Mouse (Mus musculus): Measurements from ENCODE around the gene Elovl6. TPM values are rescaled to one million over a fixed set of nuclear protein-coding genes. Genes with fewer than 3 reads are reported as not detected.
A peak's percentile ranks its signal among the peaks of the same experiment; 100 is the strongest.

Gene Elovl6
- polyA plus RNA-seq, 1 experiment from 2014 or later: 4.1 TPM

DNA sequence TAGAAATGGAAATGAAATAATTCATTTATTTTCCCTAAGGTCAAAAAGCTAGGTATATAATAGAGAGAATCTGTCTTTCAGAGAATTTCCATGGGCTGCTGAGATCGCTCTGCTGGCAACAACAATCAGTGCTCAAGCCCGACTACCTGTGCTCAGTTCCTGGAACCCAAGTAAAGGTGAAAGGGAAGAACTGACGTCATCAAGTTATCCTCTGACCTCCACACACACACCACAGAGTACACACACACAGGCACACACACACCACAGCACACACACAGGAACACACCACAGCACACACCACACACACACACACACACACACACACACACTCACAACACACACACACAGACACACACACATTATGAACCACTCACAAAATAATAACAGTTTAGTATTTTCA lies 5.1 kb upstream of the Elovl6 start:
- Histone ChIP-seq H3K9ac (replicated peaks; ENCODE audit: low read depth) (no peak overlapping the region), H3K4me3 (ENCODE audit: low read depth, low read length) (no peak overlapping the region), H3K27me3 (replicated peaks; ENCODE audit: insufficient read depth, low read length) (no peaks in the 10 kb centered on the region), H3K4me1 (ENCODE audit: insufficient read depth, low read depth, low read length) (peaks cover 4% of the 10 kb centered on the region; the same call in 1 of the 2 replicates), H3K4me2 (replicated peaks; ENCODE audit: low read depth, low read length) (no peak overlapping the region), H3K9me3 (ENCODE audit: low read length) (no peaks in the 10 kb centered on the region), H3K36me3 (ENCODE audit: insufficient read depth, low read length) (no peaks in the 10 kb centered on the region), H3K27ac (ENCODE audit: low read length) (no peak overlapping the region)
- DNase-seq (ENCODE audit: low spot score) (no peak), ATAC-seq (no peak)
- WGBS: 76% methylated on average over 3 of the region's 3 CpGs
- TF ChIP-seq EP300 (IDR thresholded peaks at IDR 0.05) (no peak), CTCF (IDR thresholded peaks at IDR 0.05) (no peak)

- 78% methylated on average over 3 of the region's 3 CpGs for WGBS
- H3K27me3 ChIP-seq (replicated peaks; ENCODE audit: insufficient read depth, low read length): no peaks in the 10 kb centered on the region
- no peaks in the 10 kb centered on the region for H3K36me3 ChIP-seq (ENCODE audit: insufficient read depth, low read length)
- no peak overlapping the region for H3K4me2 ChIP-seq (replicated peaks; ENCODE audit: low read depth, low read length)
- peaks cover 5% of the 10 kb centered on the region; the same call in 1 of the 2 replicates for H3K4me1 ChIP-seq (ENCODE audit: insufficient read depth, low read depth, low read length)
- no peak overlapping the region for H3K4me3 ChIP-seq (ENCODE audit: low read depth, low read length)
- H3K27ac ChIP-seq (ENCODE audit: low read length): no peak overlapping the region
- TF ChIP-seq CTCF (IDR thresholded peaks at IDR 0.05): no peak; the same call in 1 of the 2 replicates
- no peak for TF ChIP-seq EP300 (IDR thresholded peaks at IDR 0.05)
- ATAC-seq (no peak), DNase-seq (ENCODE audit: low spot score) (no peak)
- no peak overlapping the region for H3K9ac ChIP-seq (replicated peaks; ENCODE audit: low read depth)
- no peaks in the 10 kb centered on the region for H3K9me3 ChIP-seq (ENCODE audit: low read length)
Measured at GRCm38 (mm10) chr3:129529311-129529710, 2.8 kb upstream of the Elovl6 start.

- Histone ChIP-seq H3K27ac (ENCODE audit: low read length) (no peak overlapping the region), H3K9me3 (ENCODE audit: low read length) (no peaks in the 10 kb centered on the region), H3K9ac (replicated peaks; ENCODE audit: low read depth) (no peak overlapping the region), H3K36me3 (ENCODE audit: insufficient read depth, low read length) (no peaks in the 10 kb centered on the region), H3K4me2 (replicated peaks; ENCODE audit: low read depth, low read length) (no peak overlapping the region), H3K4me1 (ENCODE audit: insufficient read depth, low read depth, low read length) (peaks cover 5% of the 10 kb centered on the region; the same call in 1 of the 2 replicates), H3K27me3 (replicated peaks; ENCODE audit: insufficient read depth, low read length) (no peaks in the 10 kb centered on the region), H3K4me3 (ENCODE audit: low read depth, low read length) (no peak overlapping the region)
- DNase-seq (ENCODE audit: low spot score) (no peak), ATAC-seq (no peak)
- TF ChIP-seq EP300 (IDR thresholded peaks at IDR 0.05) (no peak), CTCF (IDR thresholded peaks at IDR 0.05) (no peak)
- 97% methylated on average over 6 of the region's 6 CpGs for WGBS
Measured at GRCm38 (mm10) chr3:129530461-129530860, 1.7 kb upstream of the Elovl6 start.

DNA sequence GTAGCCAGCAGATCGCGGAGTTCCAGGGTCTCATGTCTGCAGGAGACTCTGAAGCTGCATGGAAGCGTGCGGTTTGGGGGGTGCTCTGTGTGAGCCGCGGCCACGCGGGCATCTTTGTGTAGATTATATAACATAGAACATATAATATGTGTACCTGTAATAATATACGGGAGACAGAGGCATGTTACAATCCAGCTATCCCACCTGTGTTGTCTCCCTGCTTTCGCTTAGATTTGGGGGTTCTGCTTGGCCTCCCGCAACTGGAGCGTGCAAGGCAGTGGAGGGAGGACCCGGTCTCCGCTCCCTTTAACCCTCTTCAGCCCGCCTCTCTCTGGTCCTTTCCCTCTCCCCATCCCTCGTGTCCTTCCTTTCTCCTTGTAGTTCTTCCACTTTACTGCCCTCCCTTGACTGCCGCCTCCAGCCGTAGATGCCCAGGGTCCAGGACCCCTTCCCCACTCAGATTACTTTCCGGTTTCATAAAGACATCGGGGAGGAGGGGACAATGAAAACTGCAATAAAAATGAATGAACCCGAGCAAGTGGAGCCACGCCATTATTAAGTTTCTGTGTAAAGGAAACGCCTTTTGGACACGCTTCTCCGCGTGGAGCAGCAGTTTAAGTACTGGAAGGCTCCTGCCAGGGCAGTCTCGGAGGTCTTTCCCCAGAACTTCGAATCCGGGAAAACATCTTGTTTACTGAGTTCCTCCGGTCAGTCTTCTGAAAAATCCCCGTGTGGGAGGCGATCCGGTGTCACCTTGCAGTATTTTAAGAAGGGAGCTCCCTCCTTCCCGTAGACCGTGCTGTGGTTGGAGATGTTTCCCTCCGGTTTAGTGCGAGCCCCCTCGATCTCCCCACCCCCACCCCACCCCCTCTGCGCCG lies 949 bp downstream of the Elovl6 start:
- H3K9me3 ChIP-seq (ENCODE audit: low read length): no peaks in the 10 kb centered on the region
- peak overlapping the region; percentile 92 for H3K4me2 ChIP-seq (replicated peaks; ENCODE audit: low read depth, low read length)
- H3K27me3 ChIP-seq (replicated peaks; ENCODE audit: insufficient read depth, low read length): no peaks in the 10 kb centered on the region
- ATAC-seq (no peak), DNase-seq (ENCODE audit: low spot score) (peak; percentile 39)
- WGBS: 2% methylated on average over 38 of the region's 40 CpGs
- H3K9ac ChIP-seq (replicated peaks; ENCODE audit: low read depth): peak overlapping the region; percentile 62
- H3K4me1 ChIP-seq (ENCODE audit: insufficient read depth, low read depth, low read length): peaks cover 5% of the 10 kb centered on the region
- peak overlapping the region; percentile 65 for H3K4me3 ChIP-seq (ENCODE audit: low read depth, low read length)
- no peak for TF ChIP-seq EP300 (IDR thresholded peaks at IDR 0.05)
- no peak for TF ChIP-seq CTCF (IDR thresholded peaks at IDR 0.05)
- H3K36me3 ChIP-seq (ENCODE audit: insufficient read depth, low read length): no peaks in the 10 kb centered on the region
- peak overlapping the region; percentile 75 for H3K27ac ChIP-seq (ENCODE audit: low read length)

GRCm38 (mm10) chr3:129533743-129534530 lies 1.8 kb downstream of the Elovl6 start:
- H3K9me3 ChIP-seq (ENCODE audit: low read length): no peaks in the 10 kb centered on the region
- WGBS: under 1% methylated on average over 57 of the region's 74 CpGs
- no peaks in the 10 kb centered on the region for H3K36me3 ChIP-seq (ENCODE audit: insufficient read depth, low read length)
- H3K27me3 ChIP-seq (replicated peaks; ENCODE audit: insufficient read depth, low read length): no peaks in the 10 kb centered on the region
- H3K4me3 ChIP-seq (ENCODE audit: low read depth, low read length): peak overlapping the region; percentile 65
- no peak for TF ChIP-seq EP300 (IDR thresholded peaks at IDR 0.05)
- TF ChIP-seq CTCF (IDR thresholded peaks at IDR 0.05): peak; percentile 17
- peak overlapping the region; percentile 62 for H3K9ac ChIP-seq (replicated peaks; ENCODE audit: low read depth)
- DNase-seq (ENCODE audit: low spot score) (peak; percentile 57), ATAC-seq (peak; percentile 25)
- peaks cover 5% of the 10 kb centered on the region for H3K4me1 ChIP-seq (ENCODE audit: insufficient read depth, low read depth, low read length)
- peak overlapping the region; percentile 75 for H3K27ac ChIP-seq (ENCODE audit: low read length)
- peak overlapping the region; percentile 92 for H3K4me2 ChIP-seq (replicated peaks; ENCODE audit: low read depth, low read length)

DNA sequence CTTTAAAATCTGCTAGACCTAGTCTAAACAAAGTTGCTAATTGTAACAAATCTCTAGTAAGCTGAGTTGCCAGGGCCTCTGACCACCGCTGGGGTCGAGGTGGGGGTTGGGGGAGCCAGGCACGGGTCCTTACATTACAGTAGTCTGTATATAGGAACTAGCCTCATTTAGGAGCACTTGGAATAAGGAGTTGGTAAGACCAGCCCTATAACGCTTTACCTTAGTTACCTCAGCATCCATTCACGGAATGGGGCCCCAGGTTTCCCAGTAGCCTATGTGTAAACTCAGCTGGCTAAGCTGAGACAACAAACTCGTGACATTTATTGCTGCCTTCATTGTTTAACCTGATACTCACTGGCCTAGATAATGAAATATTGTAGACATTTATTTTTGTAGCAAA lies 3.3 kb downstream of the Elovl6 start:
- H3K36me3 ChIP-seq (ENCODE audit: insufficient read depth, low read length): no peaks in the 10 kb centered on the region
- WGBS: 31% methylated on average over 6 of the region's 6 CpGs
- H3K4me2 ChIP-seq (replicated peaks; ENCODE audit: low read depth, low read length): peak overlapping the region; percentile 49; the same call in 1 of the 2 replicates
- H3K27ac ChIP-seq (ENCODE audit: low read length): no peak overlapping the region
- H3K4me1 ChIP-seq (ENCODE audit: insufficient read depth, low read depth, low read length): peaks cover 5% of the 10 kb centered on the region
- no peaks in the 10 kb centered on the region for H3K27me3 ChIP-seq (replicated peaks; ENCODE audit: insufficient read depth, low read length)
- H3K4me3 ChIP-seq (ENCODE audit: low read depth, low read length): no peak overlapping the region; the same call in 1 of the 2 replicates
- TF ChIP-seq EP300 (IDR thresholded peaks at IDR 0.05) (no peak), CTCF (IDR thresholded peaks at IDR 0.05) (no peak)
- no peak for DNase-seq (ENCODE audit: low spot score)
- no peaks in the 10 kb centered on the region for H3K9me3 ChIP-seq (ENCODE audit: low read length)
- ATAC-seq: no peak
- H3K9ac ChIP-seq (replicated peaks; ENCODE audit: low read depth): no peak overlapping the region
